7 mouse cellular contexts compared by ENCODE assay signal in genomic region chr14:47418666-47418991, GRCm38 (mm10). TPM values are rescaled to one million over a fixed set of nuclear protein-coding genes. Genes with fewer than 3 reads are reported as not detected.
DNase-seq lines count a peak whose midpoint lies in the region; ATAC-seq lines count a peak whose summit lies in the region.

No protein-coding gene starts in this region.

- peak overlapping the region; percentile 55; the same call in 1 of the 2 replicates for H3K9ac ChIP-seq in forebrain, embryonic 11.5 days (ENCODE audit: low read length)
- peak overlapping the region; percentile 46; the same call in 1 of the 2 replicates for H3K9ac ChIP-seq in limb, embryonic 13.5 days
- peak overlapping the region; percentile 54 for H3K9ac ChIP-seq in stomach, embryonic 16.5 days (ENCODE audit: low read length)

- H3K4me1 ChIP-seq in megakaryocyte, embryonic 14.5 days, result peaks cover 18% of the 10 kb centered on the region
- H3K4me1 ChIP-seq in forebrain, embryonic 11.5 days (replicated peaks; ENCODE audit: control insufficient read depth, insufficient read depth, low read length), result peaks cover 7% of the 10 kb centered on the region
- H3K4me1 ChIP-seq in limb, embryonic 13.5 days, result peaks cover 29% of the 10 kb centered on the region
- peaks cover 11% of the 10 kb centered on the region for H3K4me1 ChIP-seq in stomach, embryonic 16.5 days (ENCODE audit: control insufficient read depth, insufficient read depth, low read length)

- H3K36me3 ChIP-seq in megakaryocyte, embryonic 14.5 days (replicated peaks; ENCODE audit: low read length), result peaks cover 28% of the 10 kb centered on the region
- peaks cover 6% of the 10 kb centered on the region; the same call in 1 of the 2 replicates for H3K36me3 ChIP-seq in forebrain, embryonic 11.5 days (ENCODE audit: control insufficient read depth, insufficient read depth, low read length)
- peaks cover 26% of the 10 kb centered on the region for H3K36me3 ChIP-seq in limb, embryonic 13.5 days
- H3K36me3 ChIP-seq in stomach, embryonic 16.5 days (ENCODE audit: control insufficient read depth, insufficient read depth, low read length), result no peaks in the 10 kb centered on the region

- no peak overlapping the region for H3K27ac ChIP-seq in forebrain, embryonic 11.5 days (ENCODE audit: low read depth, low read length)
- H3K27ac ChIP-seq in limb, embryonic 13.5 days, result peak overlapping the region; percentile 23; the same call in 1 of the 2 replicates
- 0 out of 2 replicates have a peak overlapping the region, but pooled peaks have one; percentile 3 for H3K27ac ChIP-seq in stomach, embryonic 16.5 days (ENCODE audit: low read length)

- H3K9me3 ChIP-seq in megakaryocyte, embryonic 14.5 days, result no peaks in the 10 kb centered on the region
- no peaks in the 10 kb centered on the region for H3K9me3 ChIP-seq in forebrain, embryonic 11.5 days (ENCODE audit: control insufficient read depth, low read length)
- no peaks in the 10 kb centered on the region for H3K9me3 ChIP-seq in limb, embryonic 13.5 days
- no peaks in the 10 kb centered on the region for H3K9me3 ChIP-seq in stomach, embryonic 16.5 days (replicated peaks; ENCODE audit: control insufficient read depth, low read length)

- H3K27me3 ChIP-seq in megakaryocyte, embryonic 14.5 days (replicated peaks), result peaks cover 4% of the 10 kb centered on the region
- H3K27me3 ChIP-seq in forebrain, embryonic 11.5 days (ENCODE audit: control insufficient read depth, insufficient read depth, low read length), result no peaks in the 10 kb centered on the region
- no peaks in the 10 kb centered on the region for H3K27me3 ChIP-seq in limb, embryonic 13.5 days
- no peaks in the 10 kb centered on the region for H3K27me3 ChIP-seq in stomach, embryonic 16.5 days (ENCODE audit: control insufficient read depth, insufficient read depth, low read length)

- peak overlapping the region; percentile 80 for H3K4me2 ChIP-seq in forebrain, embryonic 11.5 days (ENCODE audit: low read depth, low read length, severe bottlenecking)
- H3K4me2 ChIP-seq in limb, embryonic 13.5 days (replicated peaks), result peak overlapping the region; percentile 80
- peak overlapping the region; percentile 71 for H3K4me2 ChIP-seq in stomach, embryonic 16.5 days (ENCODE audit: low read depth, low read length)

- no peak for ATAC-seq in megakaryocyte, adult 5-6 weeks (ENCODE audit: poor library complexity, severe bottlenecking)
- ATAC-seq in forebrain, embryonic 11.5 days (replicated peaks; ENCODE audit: low FRiP score), result no peak
- ATAC-seq in limb, embryonic 13.5 days (ENCODE audit: low FRiP score, low read depth), result no peak
- ATAC-seq in stomach, embryonic 16.5 days (ENCODE audit: insufficient read depth, low FRiP score), result no peak

- DNase-seq in forebrain, embryonic 11.5 days (ENCODE audit: low spot score), result no peak
- no peak for DNase-seq in T-cell, adult 2 months (ENCODE audit: low spot score)
- no peak for DNase-seq in left cerebral cortex, adult 9 months (ENCODE audit: low spot score in 2 of 2)

- WGBS in forebrain, embryonic 11.5 days, result 61% methylated on average over 5 of the region's 5 CpGs
- 42% methylated on average over 5 of the region's 5 CpGs for WGBS in limb, embryonic 13.5 days
- 24% methylated on average over 5 of the region's 5 CpGs for WGBS in stomach, embryonic 16.5 days

- H3K4me3 ChIP-seq in megakaryocyte, embryonic 14.5 days (replicated peaks), result peak overlapping the region; percentile 92
- peak overlapping the region; percentile 45 for H3K4me3 ChIP-seq in forebrain, embryonic 11.5 days (ENCODE audit: low read depth, low read length)
- peak overlapping the region; percentile 62 for H3K4me3 ChIP-seq in limb, embryonic 13.5 days
- H3K4me3 ChIP-seq in stomach, embryonic 16.5 days (replicated peaks; ENCODE audit: low read length), result peak overlapping the region; percentile 71

RNA-seq across cellular contexts. Expression of gene Dlgap5, which starts 0.4 kb away (rescaled TPM):
- polyA plus RNA-seq in megakaryocyte, embryonic 14.5 days (2012; ENCODE audit: insufficient read depth, low replicate concordance), result 4.1 and 11.0 TPM in 2 replicates
- total RNA-seq in megakaryocyte, adult 5-6 weeks (2015), result 55.8 and 59.1 TPM in 2 replicates
- 98.6 and 105 TPM in 2 replicates for total RNA-seq in megakaryocyte, adult 5-6 weeks (2017)
- polyA plus RNA-seq in forebrain, embryonic 11.5 days (2014; fragmentation: Nextera tagmentation; extraction: Ambion mirVana), result 77.6 and 90.4 TPM in 2 replicates
- 47.2 and 48.4 TPM in 2 replicates for polyA plus RNA-seq in limb, embryonic 13.5 days (2015; fragmentation: Nextera tagmentation; extraction: Ambion mirVana)
- polyA plus RNA-seq in stomach, embryonic 16.5 days (2015; fragmentation: Nextera tagmentation; extraction: Ambion mirVana), result 30.7 and 37.0 TPM in 2 replicates

RNA-seq across cellular contexts. Expression of gene Fbxo34, which starts 31.6 kb away (rescaled TPM):
- 4.2 and 4.8 TPM in 2 replicates for polyA plus RNA-seq in megakaryocyte, embryonic 14.5 days (2012; ENCODE audit: insufficient read depth, low replicate concordance)
- 11.2 and 17.5 TPM in 2 replicates for total RNA-seq in megakaryocyte, adult 5-6 weeks (2015)
- 20.7 and 21.8 TPM in 2 replicates for total RNA-seq in megakaryocyte, adult 5-6 weeks (2017)
- polyA plus RNA-seq in forebrain, embryonic 11.5 days (2014; fragmentation: Nextera tagmentation; extraction: Ambion mirVana), result 22.9 and 27.6 TPM in 2 replicates
- polyA plus RNA-seq in limb, embryonic 13.5 days (2015; fragmentation: Nextera tagmentation; extraction: Ambion mirVana), result 25.3 and 26.6 TPM in 2 replicates
- 20.4 and 23.1 TPM in 2 replicates for polyA plus RNA-seq in stomach, embryonic 16.5 days (2015; fragmentation: Nextera tagmentation; extraction: Ambion mirVana)

RNA-seq across cellular contexts. Expression of gene Lgals3, which starts 51.1 kb away (rescaled TPM):
- polyA plus RNA-seq in megakaryocyte, embryonic 14.5 days (2012; ENCODE audit: insufficient read depth, low replicate concordance), result 566 and 781 TPM in 2 replicates
- total RNA-seq in megakaryocyte, adult 5-6 weeks (2015), result 1,575 and 1,670 TPM in 2 replicates
- 496 and 508 TPM in 2 replicates for total RNA-seq in megakaryocyte, adult 5-6 weeks (2017)
- 0.24 and 0.97 TPM in 2 replicates for polyA plus RNA-seq in forebrain, embryonic 11.5 days (2014; fragmentation: Nextera tagmentation; extraction: Ambion mirVana)
- polyA plus RNA-seq in limb, embryonic 13.5 days (2015; fragmentation: Nextera tagmentation; extraction: Ambion mirVana), result 17.8 and 21.6 TPM in 2 replicates
- 95.3 and 132 TPM in 2 replicates for polyA plus RNA-seq in stomach, embryonic 16.5 days (2015; fragmentation: Nextera tagmentation; extraction: Ambion mirVana)
